Mouse (Mus musculus): ENCODE measurements around the gene Swsap1. TPM values are rescaled to one million over a fixed set of nuclear protein-coding genes. Genes with fewer than 3 reads are reported as not detected.

The Swsap1 gene
- polyA plus RNA-seq, 1 experiment from 2014 or later: 9.8 TPM

DNA sequence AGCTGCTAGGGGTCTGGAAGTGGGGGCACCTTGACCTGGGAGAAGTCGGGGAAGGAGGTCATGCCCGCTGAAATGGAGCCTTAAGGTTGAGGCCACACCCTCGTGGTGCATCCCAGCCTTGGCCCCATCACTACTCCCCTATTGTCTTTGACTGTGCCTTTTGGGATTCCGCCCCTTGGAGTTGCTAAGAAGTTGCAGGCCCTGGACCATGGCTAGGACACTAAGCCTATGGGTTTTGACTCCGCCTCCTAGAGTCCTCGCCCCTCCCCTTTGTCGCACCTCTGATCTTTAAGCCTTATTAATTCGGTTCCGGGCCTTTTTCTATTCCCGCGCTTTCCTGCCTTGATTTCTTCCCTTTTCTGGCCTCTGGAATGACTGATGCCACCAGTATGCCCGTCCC lies 11.9 kb upstream of the Swsap1 start:
- Histone ChIP-seq H3K36me3 (ENCODE audit: control insufficient read depth, insufficient read depth, low read length) (no peaks in the 10 kb centered on the region), H3K4me2 (no peak overlapping the region)

DNA sequence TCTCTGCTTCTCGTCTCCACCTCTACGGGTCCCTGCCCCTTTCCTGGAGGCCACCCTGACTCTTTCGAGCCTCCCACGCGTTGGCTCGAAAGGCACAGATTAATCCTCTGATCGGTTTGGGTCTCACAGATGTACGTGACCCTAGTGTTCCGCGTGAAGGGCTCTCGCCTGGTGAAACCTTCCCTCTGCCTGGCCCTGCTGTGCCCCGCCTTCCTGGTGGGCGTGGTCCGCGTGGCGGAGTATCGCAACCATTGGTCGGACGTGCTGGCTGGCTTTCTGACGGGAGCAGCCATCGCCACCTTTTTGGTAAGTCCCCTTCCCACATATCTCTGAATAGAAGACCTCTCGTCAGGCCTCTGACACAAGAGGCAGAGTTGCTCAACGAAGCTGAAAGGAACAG lies 11.3 kb upstream of the Swsap1 start:
- H3K27ac ChIP-seq (ENCODE audit: low read depth, low read length): no peak overlapping the region
- H3K27me3 ChIP-seq (replicated peaks; ENCODE audit: control insufficient read depth, insufficient read depth, low read length): peaks cover 20% of the 10 kb centered on the region
- H3K4me3 ChIP-seq (ENCODE audit: low read depth, low read length): no peak overlapping the region
- no peak overlapping the region for H3K9ac ChIP-seq (ENCODE audit: low read depth, low read length)
- no peaks in the 10 kb centered on the region for H3K9me3 ChIP-seq (ENCODE audit: control insufficient read depth, low read length)
- peaks cover 13% of the 10 kb centered on the region for H3K4me1 ChIP-seq (replicated peaks; ENCODE audit: control insufficient read depth, insufficient read depth, low read length)
- no peak for ATAC-seq (replicated peaks; ENCODE audit: low FRiP score)
- no peak for DNase-seq (ENCODE audit: low spot score)
- H3K4me2 ChIP-seq: peak overlapping the region; percentile 43
- WGBS: 17% methylated on average over 23 of the region's 23 CpGs
- H3K36me3 ChIP-seq (ENCODE audit: control insufficient read depth, insufficient read depth, low read length): no peaks in the 10 kb centered on the region

More for the DNA sequence above, 11.9 kb upstream of the Swsap1 start:
- Histone ChIP-seq H3K4me1 (replicated peaks; ENCODE audit: control insufficient read depth, insufficient read depth, low read length) (peaks cover 13% of the 10 kb centered on the region), H3K27me3 (replicated peaks; ENCODE audit: control insufficient read depth, insufficient read depth, low read length) (peaks cover 19% of the 10 kb centered on the region), H3K9ac (ENCODE audit: low read depth, low read length) (no peak overlapping the region), H3K4me3 (ENCODE audit: low read depth, low read length) (no peak overlapping the region), H3K27ac (ENCODE audit: low read depth, low read length) (no peak overlapping the region), H3K9me3 (ENCODE audit: control insufficient read depth, low read length) (no peaks in the 10 kb centered on the region)
- DNase-seq (ENCODE audit: low spot score): no peak
- WGBS: 38% methylated on average over 12 of the region's 12 CpGs
- ATAC-seq (replicated peaks; ENCODE audit: low FRiP score): no peak

DNA sequence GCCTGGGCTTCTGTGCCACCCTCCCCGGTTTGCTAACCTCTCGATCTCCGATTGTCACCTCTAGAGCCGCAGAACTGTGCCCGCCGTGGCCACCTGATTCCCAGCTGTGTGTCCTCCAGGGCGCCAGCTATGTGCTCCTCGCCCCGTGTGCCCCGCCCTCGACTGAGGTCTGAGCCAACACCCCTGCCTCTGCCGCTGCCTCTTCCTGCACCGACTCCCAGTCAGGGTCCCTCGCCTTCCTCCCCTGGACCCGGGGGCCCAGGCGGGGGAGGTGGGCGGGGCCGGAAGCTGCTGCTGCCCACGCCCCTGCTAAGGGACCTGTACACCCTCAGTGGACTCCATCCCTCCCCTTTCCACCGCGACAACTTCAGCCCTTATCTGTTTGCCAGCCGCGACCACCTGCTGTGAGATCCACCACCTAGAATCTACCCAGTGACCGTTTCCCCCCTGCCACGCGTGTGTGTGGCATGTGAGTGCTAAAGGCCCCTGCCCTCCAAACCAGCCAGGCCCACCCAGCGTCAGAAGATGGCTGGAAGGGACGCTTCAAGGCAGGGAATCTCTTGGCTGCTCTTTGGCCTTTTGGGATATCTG lies 7.9 kb upstream of the Swsap1 start:
- H3K4me1 ChIP-seq (replicated peaks; ENCODE audit: control insufficient read depth, insufficient read depth, low read length): peaks cover 13% of the 10 kb centered on the region
- no peak overlapping the region for H3K9ac ChIP-seq (ENCODE audit: low read depth, low read length)
- no peaks in the 10 kb centered on the region for H3K36me3 ChIP-seq (ENCODE audit: control insufficient read depth, insufficient read depth, low read length)
- no peak overlapping the region for H3K27ac ChIP-seq (ENCODE audit: low read depth, low read length)
- no peaks in the 10 kb centered on the region for H3K9me3 ChIP-seq (ENCODE audit: control insufficient read depth, low read length)
- H3K4me2 ChIP-seq: peak overlapping the region; percentile 64
- DNase-seq (ENCODE audit: low spot score): peak; percentile 61
- H3K4me3 ChIP-seq (ENCODE audit: low read depth, low read length): peak overlapping the region; percentile 26; the same call in 1 of the 2 replicates
- ATAC-seq (replicated peaks; ENCODE audit: low FRiP score): peak; percentile 62
- H3K27me3 ChIP-seq (replicated peaks; ENCODE audit: control insufficient read depth, insufficient read depth, low read length): peaks cover 21% of the 10 kb centered on the region
- WGBS: 5% methylated on average over 26 of the region's 28 CpGs

DNA sequence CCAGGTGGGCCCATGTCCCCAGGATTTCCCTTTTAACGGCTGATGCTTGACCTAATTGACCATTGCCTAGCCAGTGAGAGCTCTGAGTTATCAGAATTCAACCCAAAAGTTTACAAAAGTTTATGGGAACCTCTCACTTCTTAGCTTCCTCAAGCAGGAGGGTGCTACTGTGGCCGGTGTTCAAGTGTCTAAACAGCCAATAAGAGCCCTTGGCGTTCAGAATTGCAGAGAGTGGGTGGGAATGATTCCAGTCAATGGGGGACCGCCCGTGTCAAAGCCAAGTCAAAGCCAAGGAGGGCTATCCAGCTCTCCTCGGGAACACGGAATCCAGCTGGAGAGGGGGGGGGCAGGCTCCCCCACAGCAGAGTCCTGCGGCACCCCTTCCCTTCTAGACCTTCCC lies 7.4 kb upstream of the Swsap1 start:
- WGBS: 44% methylated on average over 8 of the region's 8 CpGs
- DNase-seq (ENCODE audit: low spot score): no peak
- Histone ChIP-seq H3K9ac (ENCODE audit: low read depth, low read length) (no peak overlapping the region), H3K4me2 (peak overlapping the region; percentile 64), H3K27me3 (replicated peaks; ENCODE audit: control insufficient read depth, insufficient read depth, low read length) (peaks cover 21% of the 10 kb centered on the region), H3K9me3 (ENCODE audit: control insufficient read depth, low read length) (no peaks in the 10 kb centered on the region), H3K27ac (ENCODE audit: low read depth, low read length) (no peak overlapping the region), H3K36me3 (ENCODE audit: control insufficient read depth, insufficient read depth, low read length) (no peaks in the 10 kb centered on the region), H3K4me1 (replicated peaks; ENCODE audit: control insufficient read depth, insufficient read depth, low read length) (peaks cover 13% of the 10 kb centered on the region), H3K4me3 (ENCODE audit: low read depth, low read length) (no peak overlapping the region)
- no peak for ATAC-seq (replicated peaks; ENCODE audit: low FRiP score)

DNA sequence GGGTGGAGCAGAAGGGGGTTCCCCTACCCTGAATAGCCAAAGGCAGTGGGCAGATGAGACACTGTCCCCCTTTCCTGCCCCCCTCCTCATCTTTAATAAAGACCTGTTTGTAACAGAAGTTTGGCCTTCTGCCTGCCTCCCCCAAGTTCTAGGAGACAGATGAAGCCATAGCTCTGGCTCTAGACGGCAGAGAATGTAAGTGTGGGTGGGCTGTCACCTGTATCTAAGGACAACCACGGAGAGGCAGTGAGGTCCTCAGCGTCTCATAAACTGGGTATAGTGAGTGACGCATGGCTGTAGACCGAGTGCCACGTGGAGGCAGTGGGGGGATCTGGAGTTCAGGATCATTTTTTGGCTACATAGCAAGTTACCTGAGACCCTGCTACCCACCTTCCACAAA lies 6.8 kb upstream of the Swsap1 start:
- 58% methylated on average over 6 of the region's 6 CpGs for WGBS
- H3K27me3 ChIP-seq (replicated peaks; ENCODE audit: control insufficient read depth, insufficient read depth, low read length): peaks cover 16% of the 10 kb centered on the region

DNA sequence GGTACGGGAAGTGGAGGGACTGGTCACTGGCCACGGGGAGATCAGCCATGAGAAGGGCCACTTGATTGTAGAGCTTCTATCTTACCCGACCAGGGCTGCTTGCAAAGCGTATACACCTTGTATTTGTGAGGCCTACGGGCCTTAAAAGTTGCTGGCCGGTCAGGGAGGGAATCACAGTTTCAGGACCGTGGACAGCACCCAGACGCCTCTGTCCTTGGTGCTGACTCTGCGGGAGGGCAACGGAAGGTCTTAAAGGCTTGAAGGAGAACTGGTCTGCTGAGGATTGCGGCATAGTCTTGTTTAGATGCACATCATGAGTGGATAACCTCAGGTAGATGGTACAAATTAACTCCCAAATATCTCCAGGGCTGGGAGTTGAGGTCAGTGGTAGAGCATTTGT lies 5.2 kb upstream of the Swsap1 start:
- peak; percentile 79 for DNase-seq (ENCODE audit: low spot score)
- ATAC-seq (replicated peaks; ENCODE audit: low FRiP score): no peak
- no peak overlapping the region for H3K4me2 ChIP-seq
- peaks cover 13% of the 10 kb centered on the region for H3K27me3 ChIP-seq (replicated peaks; ENCODE audit: control insufficient read depth, insufficient read depth, low read length)
- H3K4me1 ChIP-seq (replicated peaks; ENCODE audit: control insufficient read depth, insufficient read depth, low read length): peaks cover 13% of the 10 kb centered on the region
- H3K9me3 ChIP-seq (ENCODE audit: control insufficient read depth, low read length): no peaks in the 10 kb centered on the region
- H3K27ac ChIP-seq (ENCODE audit: low read depth, low read length): no peak overlapping the region
- 14% methylated on average over 11 of the region's 11 CpGs for WGBS
- no peaks in the 10 kb centered on the region for H3K36me3 ChIP-seq (ENCODE audit: control insufficient read depth, insufficient read depth, low read length)
- no peak overlapping the region for H3K4me3 ChIP-seq (ENCODE audit: low read depth, low read length)
- no peak overlapping the region for H3K9ac ChIP-seq (ENCODE audit: low read depth, low read length)

More for the DNA sequence above, 6.8 kb upstream of the Swsap1 start:
- H3K4me2 ChIP-seq: no peak overlapping the region
- no peak overlapping the region for H3K9ac ChIP-seq (ENCODE audit: low read depth, low read length)
- H3K36me3 ChIP-seq (ENCODE audit: control insufficient read depth, insufficient read depth, low read length): no peaks in the 10 kb centered on the region
- no peak overlapping the region for H3K4me3 ChIP-seq (ENCODE audit: low read depth, low read length)
- DNase-seq (ENCODE audit: low spot score): no peak
- no peak overlapping the region for H3K27ac ChIP-seq (ENCODE audit: low read depth, low read length)
- peaks cover 13% of the 10 kb centered on the region for H3K4me1 ChIP-seq (replicated peaks; ENCODE audit: control insufficient read depth, insufficient read depth, low read length)
- no peaks in the 10 kb centered on the region for H3K9me3 ChIP-seq (ENCODE audit: control insufficient read depth, low read length)
- ATAC-seq (replicated peaks; ENCODE audit: low FRiP score): no peak

DNA sequence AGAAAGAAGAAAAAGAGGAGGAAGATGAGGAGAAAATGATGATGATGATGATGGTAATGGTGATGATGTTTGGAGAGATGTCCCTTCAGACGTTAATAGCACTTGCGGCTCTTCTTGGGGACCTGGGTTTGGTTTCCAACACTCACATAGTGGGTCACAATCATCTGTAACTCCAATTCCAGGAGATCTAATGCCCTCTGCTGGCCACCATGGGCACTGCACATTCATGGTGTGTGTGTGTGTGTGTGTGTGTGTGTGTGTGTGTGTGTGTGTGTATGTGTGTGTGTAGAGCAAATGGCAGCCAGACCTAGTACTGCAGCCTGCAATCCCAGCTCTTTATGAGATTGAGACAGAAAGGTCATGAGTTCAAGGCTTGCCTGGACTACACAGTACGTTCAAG lies 3.6 kb upstream of the Swsap1 start:
- WGBS: 82% methylated on average over 3 of the region's 3 CpGs
- Histone ChIP-seq H3K27ac (ENCODE audit: low read depth, low read length) (no peak overlapping the region), H3K4me3 (ENCODE audit: low read depth, low read length) (no peak overlapping the region), H3K36me3 (ENCODE audit: control insufficient read depth, insufficient read depth, low read length) (no peaks in the 10 kb centered on the region), H3K27me3 (replicated peaks; ENCODE audit: control insufficient read depth, insufficient read depth, low read length) (peaks cover 10% of the 10 kb centered on the region), H3K9me3 (ENCODE audit: control insufficient read depth, low read length) (no peaks in the 10 kb centered on the region), H3K4me2 (no peak overlapping the region), H3K4me1 (replicated peaks; ENCODE audit: control insufficient read depth, insufficient read depth, low read length) (peaks cover 13% of the 10 kb centered on the region), H3K9ac (ENCODE audit: low read depth, low read length) (no peak overlapping the region)
- ATAC-seq (replicated peaks; ENCODE audit: low FRiP score): no peak
- DNase-seq (ENCODE audit: low spot score): no peak

DNA sequence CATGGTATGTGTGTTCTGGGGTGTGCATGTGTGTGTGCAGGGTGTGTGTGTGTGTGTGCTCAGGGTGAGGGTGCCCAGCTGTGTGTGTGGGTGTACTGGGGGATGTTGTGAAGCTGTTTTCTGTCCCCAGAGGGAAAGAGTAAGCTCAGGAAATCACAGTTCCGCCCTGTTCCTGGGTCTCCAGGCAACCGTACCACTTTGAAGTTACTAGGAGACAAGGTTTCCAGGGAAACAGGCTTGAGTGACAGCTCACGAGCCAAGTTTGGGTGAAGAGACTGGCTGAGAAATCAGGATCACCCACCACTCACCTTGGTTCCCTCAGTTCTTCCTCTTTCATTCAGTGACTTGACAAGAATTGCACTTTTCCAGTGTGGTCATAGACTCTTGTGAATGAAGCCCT lies 2.0 kb upstream of the Swsap1 start:
- ATAC-seq (replicated peaks; ENCODE audit: low FRiP score): no peak
- DNase-seq (ENCODE audit: low spot score): no peak
- H3K36me3 ChIP-seq (ENCODE audit: control insufficient read depth, insufficient read depth, low read length): peaks cover 4% of the 10 kb centered on the region; the same call in 1 of the 2 replicates
- no peak overlapping the region for H3K9ac ChIP-seq (ENCODE audit: low read depth, low read length)
- H3K9me3 ChIP-seq (ENCODE audit: control insufficient read depth, low read length): no peaks in the 10 kb centered on the region
- H3K4me3 ChIP-seq (ENCODE audit: low read depth, low read length): no peak overlapping the region
- H3K4me1 ChIP-seq (replicated peaks; ENCODE audit: control insufficient read depth, insufficient read depth, low read length): peaks cover 4% of the 10 kb centered on the region
- no peak overlapping the region for H3K27ac ChIP-seq (ENCODE audit: low read depth, low read length)
- 19% methylated on average over 3 of the region's 3 CpGs for WGBS
- no peak overlapping the region for H3K4me2 ChIP-seq
- H3K27me3 ChIP-seq (replicated peaks; ENCODE audit: control insufficient read depth, insufficient read depth, low read length): 0 out of 2 replicates have a peak, but pooled peaks cover 2% of the 10 kb centered on the region

DNA sequence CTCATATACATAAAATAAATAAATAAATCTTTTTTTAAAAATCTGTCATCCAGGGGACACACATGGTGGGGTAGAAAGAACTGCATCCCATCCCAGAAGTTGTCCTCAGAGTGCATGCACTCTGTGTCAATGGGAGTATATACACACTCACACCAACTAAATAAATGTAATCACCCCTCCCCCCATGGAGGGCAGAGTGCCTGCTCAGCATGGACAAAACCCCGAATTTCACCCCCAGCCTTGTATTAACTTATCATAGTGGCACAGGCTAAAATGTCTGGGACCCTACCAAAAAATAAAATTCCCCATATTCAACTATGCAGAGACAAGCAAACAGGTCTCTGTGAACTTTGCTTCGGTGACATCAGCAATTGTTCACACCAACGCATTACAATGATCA lies 920 bp upstream of the Swsap1 start:
- no peak for DNase-seq (ENCODE audit: low spot score)
- WGBS: 69% methylated on average over 3 of the region's 3 CpGs
- Histone ChIP-seq H3K4me3 (ENCODE audit: low read depth, low read length) (no peak overlapping the region), H3K27ac (ENCODE audit: low read depth, low read length) (no peak overlapping the region), H3K4me1 (replicated peaks; ENCODE audit: control insufficient read depth, insufficient read depth, low read length) (peaks cover 5% of the 10 kb centered on the region), H3K9me3 (ENCODE audit: control insufficient read depth, low read length) (no peaks in the 10 kb centered on the region), H3K4me2 (peak overlapping the region; percentile 69), H3K9ac (ENCODE audit: low read depth, low read length) (no peak overlapping the region), H3K27me3 (replicated peaks; ENCODE audit: control insufficient read depth, insufficient read depth, low read length) (no peaks in the 10 kb centered on the region), H3K36me3 (ENCODE audit: control insufficient read depth, insufficient read depth, low read length) (peaks cover 12% of the 10 kb centered on the region; the same call in 1 of the 2 replicates)
- no peak for ATAC-seq (replicated peaks; ENCODE audit: low FRiP score)

Measured in liver, embryonic 11.5 days (tissue).